Mouse (Mus musculus) liver, embryonic 15.5 days (tissue): ENCODE measurements around the gene Hacd4. TPM values are rescaled to one million over a fixed set of nuclear protein-coding genes. Genes with fewer than 3 reads are reported as not detected.

Source experiments
- polyA plus RNA-seq: library from polyadenylated mRNA; unstranded; fragments of >200 nt; fragmentation: Nextera tagmentation; extraction: Ambion mirVana; gene quantifications from 2 replicates; pipeline ENCODE4 v1.2.1, GENCODE M21; 2015

Hacd4 gene
- polyA plus RNA-seq, 1 experiment from 2014 or later: 6.3 TPM

Other genes with a start within 250 kb of the Hacd4 start
- gene Ifnb1, start 83.8 kb upstream of the Hacd4 start, polyA plus RNA-seq: not detected in 2 replicates
- not detected in 2 replicates for gene Ifna15, start 119.3 kb upstream of the Hacd4 start, polyA plus RNA-seq
- gene Ifna14, start 132.9 kb upstream of the Hacd4 start, polyA plus RNA-seq: not detected in 2 replicates
- gene Ifna9, start 153.5 kb upstream of the Hacd4 start, polyA plus RNA-seq: not detected in 2 replicates
- not detected in 2 replicates for gene Ifna12, start 164.4 kb upstream of the Hacd4 start, polyA plus RNA-seq
- gene C87499, start 195.5 kb upstream of the Hacd4 start, polyA plus RNA-seq: not detected in 2 replicates
- gene Ifna13, start 205.5 kb upstream of the Hacd4 start, polyA plus RNA-seq: not detected in 2 replicates
- gene Ifna16, start 238.0 kb upstream of the Hacd4 start, polyA plus RNA-seq: not detected in 2 replicates
- gene Ifna2, start 245.0 kb upstream of the Hacd4 start, polyA plus RNA-seq: not detected in 2 replicates